Mouse (Mus musculus): ENCODE results near the gene Setmar.

GRCm38 (mm10) chr6:108092646-108093045, 27.8 kb downstream of the Setmar start:
- TF ChIP-seq NELFE (IDR thresholded peaks at IDR 0.05; ENCODE audit: low read depth, low read length) (no peak), SMC3 (IDR thresholded peaks at IDR 0.05; ENCODE audit: low read depth, low read length) (no peak), KAT2A (conservative IDR thresholded peaks at IDR 0.05; ENCODE audit: low read depth, low read length) (no peak), MXI1 (IDR thresholded peaks at IDR 0.05; ENCODE audit: low read depth, low read length) (no peak), CTCF (IDR thresholded peaks at IDR 0.05 in 2 of 3, conservative IDR thresholded peaks at IDR 0.05 in 1 of 3; ENCODE audit: control insufficient read depth in 1 of 3, insufficient read depth in 1 of 3, low read depth in 2 of 3, low read length in 3 of 3, poor library complexity in 1 of 3, severe bottlenecking in 1 of 3) (no peak), MEF2A (IDR thresholded peaks at IDR 0.05; ENCODE audit: extremely low read depth, insufficient replicate concordance, low read depth, low read length, poor library complexity, severe bottlenecking) (no peak), POLR2A (IDR thresholded peaks at IDR 0.05; ENCODE audit: control insufficient read depth in 1 of 2, insufficient read depth in 1 of 2, low read depth in 1 of 2, low read length in 2 of 2, poor library complexity in 1 of 2) (no peak), BHLHE40 (IDR thresholded peaks at IDR 0.05; ENCODE audit: borderline replicate concordance, low read depth, low read length) (no peak)

Measured in MEL (cell line).